Mouse (Mus musculus) layer of hippocampus, adult 8-10 months (tissue): ENCODE data around the gene Naa10. TPM values are rescaled to one million over a fixed set of nuclear protein-coding genes. Genes with fewer than 3 reads are reported as not detected.

Source experiments
- DNase-seq, 2 experiments: peaks; one replicate each; pipeline ENCODE4 v3.0.0; 2022; ENCODE audit warnings: low spot score in 2 of 2
- total RNA-seq, 4 experiments: library from RNA; stranded (reverse); gene quantifications; 2 replicates each; pipeline ENCODE4 v1.2.4; 2022

Gene Naa10
- total RNA-seq = 10 to 100 TPM; 64.7 to 73.9 (median 67.1) TPM

GRCm38 (mm10) chrX:73921823-73922549, at the start of gene Naa10, which contains the start of gene Arhgap4:
Gene Naa10, minus strand, starts transcription at chrX:73921944.
Gene Arhgap4, minus strand, starts transcription at chrX:73921870.
- peak; percentile 82 to 85 for DNase-seq

- no peak for DNase-seq
These were observed 49.0 kb upstream of the Naa10 start for GRCm38 (mm10) chrX:73970781-73971180.

GRCm38 (mm10) chrX:73969729-73970128, 48.0 kb upstream of the Naa10 start:
- no peak for DNase-seq

GRCm38 (mm10) chrX:73969167-73969566, 47.4 kb upstream of the Naa10 start:
- DNase-seq = no peak

- DNase-seq = peak; percentile 90 to 92
These were observed 45.7 kb upstream of the Naa10 start for GRCm38 (mm10) chrX:73967177-73968075.

GRCm38 (mm10) chrX:73966248-73967176, 44.8 kb upstream of the Naa10 start, which contains the start of gene Hcfc1:
Gene Hcfc1, minus strand, starts transcription at chrX:73966357.
- DNase-seq = peak; percentile 89 to 92

- peak; percentile 64 to 67 for DNase-seq
These were observed 43.6 kb upstream of the Naa10 start for GRCm38 (mm10) chrX:73965307-73965706.

- DNase-seq = no peak
These were observed 42.6 kb upstream of the Naa10 start for GRCm38 (mm10) chrX:73964363-73964762.

GRCm38 (mm10) chrX:73954988-73955387, 33.2 kb upstream of the Naa10 start:
- DNase-seq = no peak

GRCm38 (mm10) chrX:73952603-73953002, 30.9 kb upstream of the Naa10 start:
- DNase-seq = no peak

GRCm38 (mm10) chrX:73949341-73949740, 27.6 kb upstream of the Naa10 start:
- no peak for DNase-seq

- DNase-seq = peak in 1 of 2 experiments; percentile 45
These were observed 26.9 kb upstream of the Naa10 start for GRCm38 (mm10) chrX:73948647-73949046.

- DNase-seq = no peak
These were observed 25.2 kb upstream of the Naa10 start for GRCm38 (mm10) chrX:73946896-73947295.

- no peak for DNase-seq
These were observed 20.6 kb upstream of the Naa10 start for GRCm38 (mm10) chrX:73942294-73942693.

- no peak for DNase-seq
These were observed 20.1 kb upstream of the Naa10 start for GRCm38 (mm10) chrX:73941860-73942259.

- DNase-seq = no peak
These were observed 10.1 kb upstream of the Naa10 start for GRCm38 (mm10) chrX:73931871-73932270.

- DNase-seq = no peak
These were observed 8.8 kb upstream of the Naa10 start, which contains the start of gene Renbp for GRCm38 (mm10) chrX:73930402-73931062. Gene Renbp, minus strand, starts transcription at chrX:73930850.

- DNase-seq = no peak
These were observed 772 bp upstream of the Naa10 start for GRCm38 (mm10) chrX:73922550-73922882.

GRCm38 (mm10) chrX:73921285-73921822, 390 bp downstream of the Naa10 start:
- DNase-seq = no peak

GRCm38 (mm10) chrX:73918631-73919030, 3.1 kb downstream of the Naa10 start:
- DNase-seq = no peak
